Mouse (Mus musculus): Measurements from ENCODE around the gene Tpp1. TPM values are rescaled to one million over a fixed set of nuclear protein-coding genes. Genes with fewer than 3 reads are reported as not detected.

The Tpp1 gene
- total and polyA plus RNA-seq, 3 experiments = 42.1 to 66.1 (median 50.3) TPM

- no peak for DNase-seq
- no peaks in the 10 kb centered on the region for H3K36me3 ChIP-seq (ENCODE audit: control insufficient read depth, insufficient read depth, low read length)
- H3K4me1 ChIP-seq (ENCODE audit: control insufficient read depth, insufficient read depth, low read length) = no peaks in the 10 kb centered on the region
- no peak overlapping the region for H3K9ac ChIP-seq (ENCODE audit: low read depth, low read length)
- intact Hi-C loops (cut with DNase I) = no loop called here
- H3K27ac ChIP-seq = no peak overlapping the region
- H3K79me2 ChIP-seq (replicated peaks; ENCODE audit: control insufficient read depth, insufficient read depth, low read length) = no peaks in the 10 kb centered on the region
- H3K4me3 ChIP-seq = no peak overlapping the region
- WGBS = 86% methylated on average over 5 of the region's 5 CpGs
- TF ChIP-seq POLR2A (IDR thresholded peaks at IDR 0.05; ENCODE audit: insufficient read depth, low read depth, low read length) (no peak), EP300 (IDR thresholded peaks at IDR 0.05; ENCODE audit: insufficient read depth, low read depth, low read length) (no peak), CTCF (IDR thresholded peaks at IDR 0.05) (no peak)
- H3K27me3 ChIP-seq (ENCODE audit: control insufficient read depth, insufficient read depth, low read length) = no peaks in the 10 kb centered on the region
These were observed 43.3 kb downstream of the Tpp1 start for GRCm38 (mm10) chr7:105708733-105709132.

GRCm38 (mm10) chr7:105703816-105704215 lies 48.2 kb downstream of the Tpp1 start:
- Histone ChIP-seq H3K4me3 (no peak overlapping the region), H3K9ac (ENCODE audit: low read depth, low read length) (no peak overlapping the region), H3K27ac (no peak overlapping the region), H3K79me2 (replicated peaks; ENCODE audit: control insufficient read depth, insufficient read depth, low read length) (no peaks in the 10 kb centered on the region), H3K27me3 (ENCODE audit: control insufficient read depth, insufficient read depth, low read length) (no peaks in the 10 kb centered on the region), H3K4me1 (ENCODE audit: control insufficient read depth, insufficient read depth, low read length) (no peaks in the 10 kb centered on the region), H3K36me3 (ENCODE audit: control insufficient read depth, insufficient read depth, low read length) (no peaks in the 10 kb centered on the region)
- no peak for DNase-seq
- intact Hi-C loops (cut with DNase I) = no loop called here
- TF ChIP-seq EP300 (IDR thresholded peaks at IDR 0.05; ENCODE audit: insufficient read depth, low read depth, low read length) (no peak), POLR2A (IDR thresholded peaks at IDR 0.05; ENCODE audit: insufficient read depth, low read depth, low read length) (no peak), CTCF (IDR thresholded peaks at IDR 0.05) (no peak)
- 75% methylated on average over 4 of the region's 4 CpGs for WGBS

GRCm38 (mm10) chr7:105703184-105703583 lies 48.9 kb downstream of the Tpp1 start:
- Histone ChIP-seq H3K36me3 (ENCODE audit: control insufficient read depth, insufficient read depth, low read length) (no peaks in the 10 kb centered on the region), H3K4me3 (no peak overlapping the region), H3K4me1 (ENCODE audit: control insufficient read depth, insufficient read depth, low read length) (no peaks in the 10 kb centered on the region), H3K27me3 (ENCODE audit: control insufficient read depth, insufficient read depth, low read length) (no peaks in the 10 kb centered on the region), H3K9ac (ENCODE audit: low read depth, low read length) (no peak overlapping the region), H3K27ac (no peak overlapping the region), H3K79me2 (replicated peaks; ENCODE audit: control insufficient read depth, insufficient read depth, low read length) (no peaks in the 10 kb centered on the region)
- DNase-seq = no peak
- 83% methylated on average over 16 of the region's 16 CpGs for WGBS
- TF ChIP-seq EP300 (IDR thresholded peaks at IDR 0.05; ENCODE audit: insufficient read depth, low read depth, low read length) (no peak), CTCF (IDR thresholded peaks at IDR 0.05) (no peak), POLR2A (IDR thresholded peaks at IDR 0.05; ENCODE audit: insufficient read depth, low read depth, low read length) (no peak)
- intact Hi-C loops (cut with DNase I) = no loop called here

Other genes with a start within 250 kb of the Tpp1 start
- 100 to 1,000 TPM; 154 to 186 TPM for gene Smpd1, start 197.9 kb downstream of the Tpp1 start, total RNA-seq (2021)
- 190 and 211 TPM in 2 replicates for gene Smpd1, start 197.9 kb downstream of the Tpp1 start, polyA plus RNA-seq (2012; rRNA removed)
- gene Apbb1, start 170.6 kb downstream of the Tpp1 start, total RNA-seq (2021) = 100 to 1,000 TPM; 123 to 147 TPM
- 259 and 333 TPM in 2 replicates for gene Apbb1, start 170.6 kb downstream of the Tpp1 start, polyA plus RNA-seq (2012; rRNA removed)
- gene Hpx, start 152.1 kb downstream of the Tpp1 start, total RNA-seq (2021) = under 1 TPM in 1 of 2 experiments, not detected in 1; 0.16 TPM
- gene Hpx, start 152.1 kb downstream of the Tpp1 start, polyA plus RNA-seq (2012; rRNA removed) = 0.33 and 1.9 TPM in 2 replicates
- gene Trim3, start 118.7 kb downstream of the Tpp1 start, total RNA-seq (2021) = 10 to 100 TPM; 20.5 to 23.0 TPM
- gene Trim3, start 118.7 kb downstream of the Tpp1 start, polyA plus RNA-seq (2012; rRNA removed) = 39.8 and 41.1 TPM in 2 replicates
- gene Timm10b, start 112.2 kb downstream of the Tpp1 start, total RNA-seq (2021) = 10 to 100 TPM; 70.8 to 78.5 TPM
- gene Timm10b, start 112.2 kb downstream of the Tpp1 start, polyA plus RNA-seq (2012; rRNA removed) = 83.6 and 92.9 TPM in 2 replicates
- 10 to 100 TPM; 13.6 TPM for gene Arfip2, start 111.8 kb downstream of the Tpp1 start, total RNA-seq (2021)
- 30.4 and 40.1 TPM in 2 replicates for gene Arfip2, start 111.8 kb downstream of the Tpp1 start, polyA plus RNA-seq (2012; rRNA removed)
- gene Gm45799, start 111.7 kb downstream of the Tpp1 start, total RNA-seq (2021) = 1 to 10 TPM in 1 of 2 experiments, under 1 TPM in 1; 0.78 to 2.0 TPM
- gene Gm45799, start 111.7 kb downstream of the Tpp1 start, polyA plus RNA-seq (2012; rRNA removed) = 66.7 and 188 TPM in 2 replicates
- gene Dnhd1, start 101.4 kb downstream of the Tpp1 start, total RNA-seq (2021) = under 1 TPM; 0.14 to 0.29 TPM
- gene Dnhd1, start 101.4 kb downstream of the Tpp1 start, polyA plus RNA-seq (2012; rRNA removed) = 1.1 and 1.3 TPM in 2 replicates
- 10 to 100 TPM; 81.4 to 84.4 TPM for gene Ilk, start 15.6 kb downstream of the Tpp1 start, total RNA-seq (2021)
- 127 and 168 TPM in 2 replicates for gene Ilk, start 15.6 kb downstream of the Tpp1 start, polyA plus RNA-seq (2012; rRNA removed)
- 10 to 100 TPM in 1 of 2 experiments, 1 to 10 TPM in 1; 9.2 to 10.8 TPM for gene Rrp8, start 14.8 kb downstream of the Tpp1 start, total RNA-seq (2021)
- 4.4 and 8.0 TPM in 2 replicates for gene Rrp8, start 14.8 kb downstream of the Tpp1 start, polyA plus RNA-seq (2012; rRNA removed)
- 100 to 1,000 TPM; 110 to 115 TPM for gene Taf10, start 7.9 kb downstream of the Tpp1 start, total RNA-seq (2021)
- gene Taf10, start 7.9 kb downstream of the Tpp1 start, polyA plus RNA-seq (2012; rRNA removed) = 158 and 176 TPM in 2 replicates
- gene Dchs1, start 35.4 kb upstream of the Tpp1 start, total RNA-seq (2021) = 1 to 10 TPM; 7.2 to 8.5 TPM
- 8.0 and 11.0 TPM in 2 replicates for gene Dchs1, start 35.4 kb upstream of the Tpp1 start, polyA plus RNA-seq (2012; rRNA removed)
- gene Mrpl17, start 58.9 kb upstream of the Tpp1 start, total RNA-seq (2021) = 100 to 1,000 TPM in 1 of 2 experiments, 10 to 100 TPM in 1; 93.1 to 133 TPM
- 139 and 144 TPM in 2 replicates for gene Mrpl17, start 58.9 kb upstream of the Tpp1 start, polyA plus RNA-seq (2012; rRNA removed)
- 10 to 100 TPM; 17.1 to 20.0 TPM for gene Gm4070, start 201.7 kb upstream of the Tpp1 start, total RNA-seq (2021)
- gene Gm4070, start 201.7 kb upstream of the Tpp1 start, polyA plus RNA-seq (2012; rRNA removed) = 3.4 and 11.2 TPM in 2 replicates